Mouse (Mus musculus) heart, embryonic 11.5 days (tissue): ENCODE results near the gene Epha5. TPM values are rescaled to one million over a fixed set of nuclear protein-coding genes. Genes with fewer than 3 reads are reported as not detected.

Source experiments
- ATAC-seq: fragments of 200-750 bp; cut with Nextera tagmentation; replicated peaks from 2 replicates; pipeline ENCODE4 v1.8.0; 2017; ENCODE audit warnings: moderate library complexity; ENCODE audit not compliant: insufficient number of reproducible peaks, low FRiP score, low TSS enrichment
- H3K27ac ChIP-seq: fragments of 300-500 bp; sonication (generic); 2 replicates; pipeline ENCODE4 v1.5.1; 2014; ENCODE audit warnings: mild to moderate bottlenecking, low read depth, low read length
- H3K27me3 ChIP-seq: fragments of 300-500 bp; sonication (generic); 2 replicates; pipeline ENCODE4 v1.6.1; 2014; ENCODE audit warnings: mild to moderate bottlenecking, low read length, mixed read lengths; ENCODE audit not compliant: control insufficient read depth, insufficient read depth
- H3K36me3 ChIP-seq: fragments of 300-500 bp; sonication (generic); 2 replicates; pipeline ENCODE4 v1.6.1; 2014; ENCODE audit warnings: mild to moderate bottlenecking, low read length, moderate library complexity, mixed read lengths; ENCODE audit not compliant: control insufficient read depth, insufficient read depth
- H3K4me1 ChIP-seq: fragments of 300-500 bp; sonication (generic); 2 replicates; pipeline ENCODE4 v1.6.1; 2014; ENCODE audit warnings: low read length; ENCODE audit not compliant: control insufficient read depth, insufficient read depth
- H3K4me2 ChIP-seq: fragments of 300-500 bp; sonication (generic); 2 replicates; pipeline ENCODE4 v1.6.1; 2014; ENCODE audit warnings: mild to moderate bottlenecking, moderate library complexity
- H3K4me3 ChIP-seq: fragments of 300-500 bp; sonication (generic); 2 replicates; pipeline ENCODE4 v1.5.1; 2014; ENCODE audit warnings: low read depth, low read length
- H3K9ac ChIP-seq: fragments of 300-500 bp; sonication (generic); 2 replicates; pipeline ENCODE4 v1.6.1; 2014; ENCODE audit warnings: mild to moderate bottlenecking, low read depth, low read length, moderate library complexity
- H3K9me3 ChIP-seq: fragments of 300-500 bp; sonication (generic); replicated peaks from 2 replicates; pipeline ENCODE4 v1.6.1; 2016; ENCODE audit warnings: low read length; ENCODE audit not compliant: control insufficient read depth
- WGBS: fragments of 180-500 bp; shearing (Covaris S2); extraction: QIAGEN DNeasy Blood & Tissue Kit; methylation state at CpG from one replicate; pipeline ENCODE4 v1.1.7; 2014; ENCODE audit not compliant: insufficient replicate concordance; 5-methylcytosine and 5-hydroxymethylcytosine counted together
- polyA plus RNA-seq: library from polyadenylated mRNA; unstranded; fragments of >200 nt; fragmentation: Nextera tagmentation; extraction: Ambion mirVana; gene quantifications from 2 replicates; pipeline ENCODE4 v1.2.1, GENCODE M21; 2014

Epha5 gene
- 0.59 and 0.67 TPM in 2 replicates for polyA plus RNA-seq

GRCm38 (mm10) chr5:84417062-84417879 lies at the start of gene Epha5:
Gene Epha5 (minus strand): TSS chr5:84417382.
- no peaks in the 10 kb centered on the region for H3K36me3 ChIP-seq
- H3K4me2 ChIP-seq = peak within 1 kb of the TSS; percentile 99
- H3K9me3 ChIP-seq = no peaks in the 10 kb centered on the region
- H3K4me3 ChIP-seq = peak within 1 kb of the TSS; percentile 66
- ATAC-seq = peak; percentile 85
- H3K27me3 ChIP-seq = peaks cover 18% of the 10 kb centered on the region
- WGBS = 1% methylated on average over 62 of the region's 67 CpGs
- no peak within 1 kb of the TSS for H3K27ac ChIP-seq
- H3K9ac ChIP-seq = peak within 1 kb of the TSS; percentile 63
- H3K4me1 ChIP-seq = no peaks in the 10 kb centered on the region

DNA sequence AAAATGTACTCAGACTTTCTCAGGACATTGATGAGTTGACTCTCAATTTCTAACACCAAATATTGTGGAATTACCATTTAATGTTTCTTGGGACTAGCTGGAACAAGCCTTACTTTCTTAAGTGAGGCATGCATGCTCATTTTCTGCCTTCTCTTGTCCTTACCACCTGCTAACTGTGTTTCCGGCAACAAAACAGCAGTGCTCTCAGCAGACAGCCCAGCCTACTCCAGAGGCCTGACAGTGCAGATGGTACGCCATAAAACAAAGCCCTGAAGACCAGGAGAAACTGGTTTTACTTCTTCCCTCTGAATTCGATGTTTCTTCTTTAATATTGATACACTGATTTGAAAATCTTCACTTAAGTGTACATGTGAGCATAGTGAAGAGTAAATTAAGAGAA lies 39.0 kb upstream of the Epha5 start:
- ATAC-seq = no peak
- Histone ChIP-seq H3K27me3 (no peaks in the 10 kb centered on the region), H3K27ac (no peak overlapping the region), H3K4me1 (no peaks in the 10 kb centered on the region), H3K4me3 (no peak overlapping the region), H3K36me3 (no peaks in the 10 kb centered on the region), H3K4me2 (no peak overlapping the region), H3K9ac (no peak overlapping the region), H3K9me3 (no peaks in the 10 kb centered on the region)
- 63% methylated on average over 3 of the region's 3 CpGs for WGBS

DNA sequence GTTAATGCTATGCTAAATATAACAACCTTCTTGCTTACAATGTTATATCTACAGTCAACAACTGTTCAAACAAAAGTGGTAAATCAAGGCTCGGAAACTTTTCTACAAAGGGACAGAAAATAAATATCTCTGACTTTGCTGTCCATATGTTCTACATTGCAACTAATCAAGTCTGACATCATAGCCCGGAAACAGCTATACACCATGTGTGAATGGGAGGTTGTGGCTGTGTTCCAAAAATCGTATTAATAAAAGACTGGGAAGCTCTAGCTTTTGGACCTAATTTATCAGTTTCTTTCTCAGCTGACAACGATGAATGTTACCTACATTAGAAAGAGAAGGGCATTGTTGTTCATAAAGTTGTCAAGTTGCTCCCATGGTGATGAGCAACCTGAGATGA lies 37.5 kb upstream of the Epha5 start:
- H3K4me3 ChIP-seq = no peak overlapping the region
- ATAC-seq = no peak
- no peaks in the 10 kb centered on the region for H3K9me3 ChIP-seq
- 74% methylated on average over 4 of the region's 4 CpGs for WGBS
- H3K27me3 ChIP-seq = no peaks in the 10 kb centered on the region
- no peaks in the 10 kb centered on the region for H3K36me3 ChIP-seq
- H3K27ac ChIP-seq = no peak overlapping the region
- H3K9ac ChIP-seq = no peak overlapping the region
- H3K4me1 ChIP-seq = no peaks in the 10 kb centered on the region
- H3K4me2 ChIP-seq = no peak overlapping the region

- 64% methylated on average over 2 of the region's 2 CpGs for WGBS
- Histone ChIP-seq H3K9me3 (no peaks in the 10 kb centered on the region), H3K4me3 (no peak overlapping the region), H3K27ac (no peak overlapping the region), H3K9ac (no peak overlapping the region), H3K4me1 (no peaks in the 10 kb centered on the region), H3K36me3 (no peaks in the 10 kb centered on the region), H3K4me2 (no peak overlapping the region), H3K27me3 (no peaks in the 10 kb centered on the region)
- ATAC-seq = no peak
Measured at GRCm38 (mm10) chr5:84453839-84454238, 36.7 kb upstream of the Epha5 start.

- Histone ChIP-seq H3K4me3 (no peak overlapping the region), H3K4me2 (no peak overlapping the region), H3K27ac (no peak overlapping the region), H3K9ac (no peak overlapping the region), H3K9me3 (no peaks in the 10 kb centered on the region), H3K36me3 (no peaks in the 10 kb centered on the region), H3K27me3 (no peaks in the 10 kb centered on the region), H3K4me1 (no peaks in the 10 kb centered on the region)
- ATAC-seq = no peak
- WGBS = 82% methylated on average over 2 of the region's 2 CpGs
Measured at GRCm38 (mm10) chr5:84440232-84440631, 23.1 kb upstream of the Epha5 start.

- Histone ChIP-seq H3K27ac (no peak overlapping the region), H3K4me1 (no peaks in the 10 kb centered on the region), H3K27me3 (peaks cover 18% of the 10 kb centered on the region), H3K4me2 (peak overlapping the region; percentile 99), H3K36me3 (no peaks in the 10 kb centered on the region), H3K9me3 (no peaks in the 10 kb centered on the region), H3K9ac (peak overlapping the region; percentile 46), H3K4me3 (peak overlapping the region; percentile 66)
- ATAC-seq = no peak
- 1% methylated on average over 45 of the region's 45 CpGs for WGBS
Measured at GRCm38 (mm10) chr5:84415961-84416821, 991 bp downstream of the Epha5 start.

DNA sequence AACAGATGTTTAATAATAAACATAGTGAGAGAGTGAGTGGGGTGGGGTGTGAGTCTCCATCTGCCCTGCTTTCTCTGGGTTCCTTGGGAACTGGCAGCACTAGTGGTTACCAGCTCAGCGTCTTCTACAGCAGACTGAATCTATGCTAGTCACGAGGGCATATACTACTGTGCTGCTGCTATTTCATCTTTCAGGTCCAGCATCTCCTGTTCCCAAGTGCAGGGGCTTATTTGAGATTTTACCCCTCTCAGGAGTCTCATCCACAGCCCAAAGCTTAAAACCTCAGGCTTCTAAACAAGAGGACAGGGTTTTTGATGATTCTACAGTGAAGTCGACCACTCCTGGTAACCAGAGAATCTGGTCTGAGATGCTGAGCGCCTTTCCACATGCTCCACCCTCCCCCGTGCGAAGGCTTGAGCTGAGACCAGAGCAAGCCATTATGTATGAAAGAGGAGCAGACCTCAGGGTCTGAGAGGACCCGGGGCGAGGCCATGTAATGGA lies 2.2 kb downstream of the Epha5 start:
- Histone ChIP-seq H3K36me3 (no peaks in the 10 kb centered on the region), H3K27ac (no peak overlapping the region), H3K4me1 (no peaks in the 10 kb centered on the region), H3K9me3 (no peaks in the 10 kb centered on the region), H3K4me2 (peak overlapping the region; percentile 99; the same call in 1 of the 2 replicates), H3K4me3 (no peak overlapping the region), H3K27me3 (peaks cover 18% of the 10 kb centered on the region), H3K9ac (no peak overlapping the region)
- ATAC-seq = no peak
- 16% methylated on average over 8 of the region's 8 CpGs for WGBS

DNA sequence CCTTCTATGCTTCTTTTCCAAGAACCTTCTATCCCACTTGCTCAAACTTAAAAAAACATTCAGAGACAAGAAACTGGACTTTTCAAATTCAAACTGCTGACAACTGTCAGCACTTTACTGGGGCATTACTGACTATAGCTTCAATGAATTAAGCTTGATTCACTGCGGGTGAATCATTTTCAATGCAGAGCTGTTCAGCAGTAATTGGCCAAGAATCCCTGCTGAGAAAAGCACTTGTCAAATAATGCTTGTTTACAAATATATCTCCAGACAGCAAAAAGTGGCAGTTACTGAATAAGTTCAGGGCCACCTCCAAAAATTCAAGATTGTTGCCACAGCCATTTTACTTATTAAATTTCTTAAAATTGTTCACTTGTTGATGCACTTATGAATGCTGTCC lies 4.2 kb downstream of the Epha5 start:
- H3K4me2 ChIP-seq = no peak overlapping the region
- no peak overlapping the region for H3K27ac ChIP-seq
- ATAC-seq = no peak
- H3K4me1 ChIP-seq = no peaks in the 10 kb centered on the region
- H3K4me3 ChIP-seq = no peak overlapping the region
- 77% methylated on average over 1 of the region's 1 CpGs for WGBS
- H3K9me3 ChIP-seq = no peaks in the 10 kb centered on the region
- peaks cover 18% of the 10 kb centered on the region for H3K27me3 ChIP-seq
- H3K36me3 ChIP-seq = no peaks in the 10 kb centered on the region
- no peak overlapping the region for H3K9ac ChIP-seq
